12 mouse cellular contexts compared by ENCODE assay signal in the genomic region with DNA sequence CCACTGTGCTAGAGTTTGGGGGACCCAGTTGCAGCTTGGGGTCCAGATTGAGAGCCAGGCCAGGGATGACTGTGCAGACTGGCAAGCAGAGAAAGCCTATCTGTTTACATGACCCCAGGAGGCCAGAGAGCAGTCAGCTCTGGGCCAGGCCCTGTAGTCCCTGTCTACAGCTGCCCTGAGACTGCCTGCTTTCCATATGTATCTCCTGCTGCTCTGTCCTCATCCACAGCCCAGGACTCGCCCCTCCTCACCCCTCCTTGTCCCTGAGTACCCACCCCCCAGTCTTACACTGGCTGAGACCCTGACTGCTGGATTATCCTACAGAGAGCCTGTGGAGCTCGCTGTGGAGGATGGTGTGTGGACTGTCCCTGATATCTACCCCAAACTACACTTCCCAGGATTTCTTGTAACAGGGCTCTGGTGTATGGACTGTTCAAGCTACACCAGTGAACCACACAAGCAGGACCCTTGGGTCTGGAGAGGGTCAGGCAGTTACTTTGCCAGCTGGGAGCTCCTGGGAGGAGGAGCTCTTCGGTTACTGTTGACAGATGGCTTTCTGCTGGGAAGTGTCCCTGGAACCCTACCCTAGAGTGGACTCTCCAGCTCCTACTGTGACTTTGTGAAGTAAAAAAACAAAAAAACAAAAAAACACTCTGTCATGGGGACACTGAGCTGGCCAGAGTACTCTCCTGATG. TPM values are rescaled to one million over a fixed set of nuclear protein-coding genes. Genes with fewer than 3 reads are reported as not detected.
DNase-seq lines count a peak whose midpoint lies in the region; ATAC-seq and TF ChIP-seq lines count a peak whose summit lies in the region.
"Had no signal": no experiment of that assay in that cellular context is flagged by ENCODE, and none has a peak within 500 bp of the region (broad histone marks: within the 10 kb centered on the region; RNA-seq: fewer than 3 reads in every experiment).

No protein-coding gene starts in this region.

- 0 out of 2 replicates have a peak, but pooled peaks have one; percentile 14 for ATAC-seq in forebrain, postnatal 0 days
- ATAC-seq in forebrain, embryonic 16.5 days, result no peak; the same call in 1 of the 2 replicates
- peak; percentile 75 for ATAC-seq in hindbrain, embryonic 15.5 days (ENCODE audit: low FRiP score, low read depth)
- peak; percentile 58 for ATAC-seq in midbrain, embryonic 13.5 days
- ATAC-seq in erythroid progenitor cell, adult 5-6 weeks (replicated peaks; ENCODE audit: low FRiP score, poor library complexity, severe bottlenecking), result no peak
- ATAC-seq: activated CD4-positive, CD25-positive, alpha-beta regulatory T cell, adult 4 months; forebrain, embryonic 15.5 days had no signal

- no peaks in the 10 kb centered on the region; the same call in 1 of the 2 replicates for H3K4me1 ChIP-seq in forebrain, postnatal 0 days (ENCODE audit: insufficient read depth)
- H3K4me1 ChIP-seq in forebrain, embryonic 16.5 days (replicated peaks; ENCODE audit: control insufficient read depth, insufficient read depth, low read length), result peaks cover 13% of the 10 kb centered on the region
- H3K4me1 ChIP-seq in hindbrain, embryonic 15.5 days (replicated peaks), result peaks cover 15% of the 10 kb centered on the region
- peaks cover 6% of the 10 kb centered on the region for H3K4me1 ChIP-seq in midbrain, embryonic 13.5 days (replicated peaks)

- H3K9ac ChIP-seq in forebrain, postnatal 0 days, result no peak overlapping the region
- H3K9ac ChIP-seq in forebrain, embryonic 16.5 days (replicated peaks; ENCODE audit: low read depth, low read length), result no peak overlapping the region
- no peak overlapping the region for H3K9ac ChIP-seq in hindbrain, embryonic 15.5 days
- H3K9ac ChIP-seq in midbrain, embryonic 13.5 days (replicated peaks), result no peak overlapping the region
- H3K9ac ChIP-seq: forebrain, embryonic 15.5 days had no signal

- H3K27ac ChIP-seq in forebrain, postnatal 0 days (ENCODE audit: low read depth, low read length), result no peak overlapping the region
- no peak overlapping the region for H3K27ac ChIP-seq in forebrain, embryonic 16.5 days (ENCODE audit: low read length)
- H3K27ac ChIP-seq in hindbrain, embryonic 15.5 days (replicated peaks), result peak overlapping the region; percentile 65
- H3K27ac ChIP-seq in midbrain, embryonic 13.5 days, result no peak overlapping the region
- H3K27ac ChIP-seq in layer of hippocampus, adult 2 months, result no peak overlapping the region

- H3K4me2 ChIP-seq in forebrain, postnatal 0 days (ENCODE audit: low read depth), result no peak overlapping the region
- H3K4me2 ChIP-seq in forebrain, embryonic 16.5 days (ENCODE audit: low read length), result no peak overlapping the region
- no peak overlapping the region for H3K4me2 ChIP-seq in hindbrain, embryonic 15.5 days
- H3K4me2 ChIP-seq in midbrain, embryonic 13.5 days (replicated peaks), result no peak overlapping the region
- H3K4me2 ChIP-seq: forebrain, embryonic 15.5 days had no signal

- no peaks in the 10 kb centered on the region for H3K27me3 ChIP-seq in forebrain, postnatal 0 days (ENCODE audit: insufficient read depth, low read length)
- no peaks in the 10 kb centered on the region for H3K27me3 ChIP-seq in forebrain, embryonic 16.5 days (replicated peaks; ENCODE audit: control insufficient read depth, insufficient read depth, low read length)
- no peaks in the 10 kb centered on the region for H3K27me3 ChIP-seq in hindbrain, embryonic 15.5 days
- no peaks in the 10 kb centered on the region for H3K27me3 ChIP-seq in midbrain, embryonic 13.5 days
- H3K27me3 ChIP-seq: forebrain, embryonic 15.5 days had no signal

- no peaks in the 10 kb centered on the region for H3K36me3 ChIP-seq in forebrain, postnatal 0 days (ENCODE audit: insufficient read depth)
- H3K36me3 ChIP-seq in forebrain, embryonic 16.5 days (ENCODE audit: control insufficient read depth, insufficient read depth), result no peaks in the 10 kb centered on the region
- H3K36me3 ChIP-seq in hindbrain, embryonic 15.5 days, result no peaks in the 10 kb centered on the region
- no peaks in the 10 kb centered on the region for H3K36me3 ChIP-seq in midbrain, embryonic 13.5 days
- H3K36me3 ChIP-seq: forebrain, embryonic 15.5 days had no signal

- WGBS in forebrain, postnatal 0 days, result 45% methylated on average over 3 of the region's 3 CpGs
- 27% methylated on average over 3 of the region's 3 CpGs for WGBS in forebrain, embryonic 16.5 days
- 6% methylated on average over 3 of the region's 3 CpGs for WGBS in hindbrain, embryonic 15.5 days
- 23% methylated on average over 3 of the region's 3 CpGs for WGBS in midbrain, embryonic 13.5 days

- TF ChIP-seq CTCF in forebrain, postnatal 0 days (IDR thresholded peaks at IDR 0.05; ENCODE audit: low read depth), result no peak
- no peak for TF ChIP-seq CTCF in layer of hippocampus, adult 2 months (conservative IDR thresholded peaks at IDR 0.05)

- H3K4me3 ChIP-seq in forebrain, postnatal 0 days (ENCODE audit: low read depth, low read length), result no peak overlapping the region
- H3K4me3 ChIP-seq in forebrain, embryonic 16.5 days (replicated peaks; ENCODE audit: low read length), result no peak overlapping the region
- H3K4me3 ChIP-seq in hindbrain, embryonic 15.5 days, result no peak overlapping the region
- H3K4me3 ChIP-seq in midbrain, embryonic 13.5 days (replicated peaks), result no peak overlapping the region
- no peak overlapping the region for H3K4me3 ChIP-seq in layer of hippocampus, adult 2 months
- H3K4me3 ChIP-seq: forebrain, embryonic 15.5 days; megakaryocyte, embryonic 14.5 days had no signal

- no peaks in the 10 kb centered on the region for H3K9me3 ChIP-seq in forebrain, postnatal 0 days (ENCODE audit: low read length)
- no peaks in the 10 kb centered on the region for H3K9me3 ChIP-seq in forebrain, embryonic 16.5 days (ENCODE audit: control insufficient read depth, low read length)
- H3K9me3 ChIP-seq in hindbrain, embryonic 15.5 days, result no peaks in the 10 kb centered on the region
- H3K9me3 ChIP-seq in midbrain, embryonic 13.5 days, result 0 out of 2 replicates have a peak, but pooled peaks cover 3% of the 10 kb centered on the region
- H3K9me3 ChIP-seq: forebrain, embryonic 15.5 days had no signal

- no peak for DNase-seq in forebrain, postnatal 0 days
- DNase-seq in embryo, embryonic 9.5 days (ENCODE audit: extremely low spot score), result peak; percentile 53
- no peak for DNase-seq in layer of hippocampus, adult 2 months (ENCODE audit: low spot score in 2 of 2)
- DNase-seq in frontal cortex, postnatal 36 days (ENCODE audit: low spot score in 2 of 2), result no peak
- DNase-seq: thymus, postnatal 14 days had no signal

RNA-seq across cellular contexts. Expression of gene Gm3646, which starts 32.6 kb away (rescaled TPM):
- total RNA-seq in forebrain, postnatal 0 days (2014; rRNA removed), result not detected in 2 replicates
- not detected in 2 replicates for polyA plus RNA-seq in forebrain, postnatal 0 days (2015; fragmentation: Nextera tagmentation; extraction: Ambion mirVana)
- not detected in 2 replicates for polyA plus RNA-seq in forebrain, embryonic 16.5 days (2015; fragmentation: Nextera tagmentation; extraction: Ambion mirVana)
- not detected in 2 replicates for polyA plus RNA-seq in hindbrain, embryonic 15.5 days (2015; fragmentation: Nextera tagmentation; extraction: Ambion mirVana)
- not detected in 2 replicates for polyA plus RNA-seq in midbrain, embryonic 13.5 days (2015; fragmentation: Nextera tagmentation; extraction: Ambion mirVana)
- not detected in 2 replicates for total RNA-seq in erythroid progenitor cell, adult 5-6 weeks (2015; ENCODE audit: low replicate concordance)
- total RNA-seq in erythroid progenitor cell, adult 5-6 weeks (2017; ENCODE audit: low replicate concordance), result not detected in 2 replicates
- not detected for total RNA-seq in layer of hippocampus, adult 2 months (2021)
- polyA plus RNA-seq: activated CD4-positive, CD25-positive, alpha-beta regulatory T cell, adult 4 months; forebrain, embryonic 15.5 days had no signal

RNA-seq across cellular contexts. Expression of gene Rfx8, which starts 51.8 kb away (rescaled TPM):
- 0.52 TPM in 1 of 2 replicates, not detected in the other for total RNA-seq in forebrain, postnatal 0 days (2014; rRNA removed)
- 0.22 and 0.34 TPM in 2 replicates for polyA plus RNA-seq in forebrain, postnatal 0 days (2015; fragmentation: Nextera tagmentation; extraction: Ambion mirVana)
- polyA plus RNA-seq in forebrain, embryonic 16.5 days (2015; fragmentation: Nextera tagmentation; extraction: Ambion mirVana), result 0.20 TPM in 1 of 2 replicates, not detected in the other
- polyA plus RNA-seq in hindbrain, embryonic 15.5 days (2015; fragmentation: Nextera tagmentation; extraction: Ambion mirVana), result 0.13 and 0.35 TPM in 2 replicates
- 0.13 and 0.28 TPM in 2 replicates for polyA plus RNA-seq in midbrain, embryonic 13.5 days (2015; fragmentation: Nextera tagmentation; extraction: Ambion mirVana)
- not detected in 2 replicates for total RNA-seq in erythroid progenitor cell, adult 5-6 weeks (2015; ENCODE audit: low replicate concordance)
- not detected in 2 replicates for total RNA-seq in erythroid progenitor cell, adult 5-6 weeks (2017; ENCODE audit: low replicate concordance)
- under 1 TPM; 0.22 to 0.51 TPM for total RNA-seq in layer of hippocampus, adult 2 months (2021)
- polyA plus RNA-seq: activated CD4-positive, CD25-positive, alpha-beta regulatory T cell, adult 4 months; forebrain, embryonic 15.5 days had no signal

Comparison
In these comparisons a context has a peak if more than half of its experiments do, and no peak if none do; other contexts are left out.
1. ATAC-seq: peak in forebrain, postnatal 0 days (single experiment), hindbrain, embryonic 15.5 days (single experiment) and midbrain, embryonic 13.5 days (single experiment); none in forebrain, embryonic 16.5 days (single experiment) and erythroid progenitor cell, adult 5-6 weeks (single experiment).